Mouse (Mus musculus) myocyte (in vitro differentiated cells): ENCODE measurements at regions not wholly inside any gene's neighbourhood (a gene's known extent, or its start where the extent isn't known, plus 50 kb on each side); places are given as distances from the start of the nearest gene placed in this dataset.
"Not testable (repeated sequence)": the region's sequence is repeated elsewhere in the genome, so short reads cannot be mapped to it uniquely, and the experiment has no call there.

Experiments
- H3K27me3 ChIP-seq: one replicate; pipeline ENCODE4 v1.6.1; 2011; ENCODE audit not compliant: control insufficient read depth, insufficient read depth, insufficient read length
- H3K36me3 ChIP-seq: one replicate; pipeline ENCODE4 v1.6.1; 2011; ENCODE audit not compliant: control insufficient read depth, insufficient read depth
- H3K4me2 ChIP-seq: one replicate; pipeline ENCODE4 v1.6.1; 2011; ENCODE audit warnings: low read depth, control low read depth
- H3K4me3 ChIP-seq: one replicate; pipeline ENCODE4 v1.5.1; 2011; ENCODE audit warnings: mild to moderate bottlenecking, control low read depth, moderate library complexity
- H3K79me2 ChIP-seq: one replicate; pipeline ENCODE4 v1.6.1; 2011; ENCODE audit not compliant: control insufficient read depth, insufficient read depth
- H3ac ChIP-seq: one replicate; pipeline ENCODE4 v1.6.1; 2011; ENCODE audit not compliant: control insufficient read depth, insufficient read length
- CEBPB ChIP-seq: IDR thresholded peaks from 2 replicates; pipeline ENCODE4 v1.6.1; 2011; ENCODE audit warnings: mild to moderate bottlenecking, moderate library complexity; ENCODE audit not compliant: poor library complexity, insufficient read depth, severe bottlenecking
- E2F4 ChIP-seq: IDR thresholded peaks from one replicate; pipeline ENCODE4 v1.6.1; 2011; ENCODE audit warnings: mild to moderate bottlenecking, control low read depth, moderate library complexity; ENCODE audit not compliant: insufficient read depth
- MAX ChIP-seq: IDR thresholded peaks from one replicate; pipeline ENCODE4 v1.6.1; 2011; ENCODE audit warnings: low read depth, mild to moderate bottlenecking, control low read depth
- MYOD1 ChIP-seq, 3 experiments: IDR thresholded peaks; one replicate each; pipeline ENCODE4 v1.6.1; 2011; ENCODE audit warnings: control low read depth in 2 of 3, low read depth in 2 of 3, mild to moderate bottlenecking in 2 of 3, moderate library complexity in 1 of 3; ENCODE audit not compliant: insufficient read length in 2 of 3, control insufficient read depth in 1 of 3
- MYOG ChIP-seq, 3 experiments: IDR thresholded peaks; one replicate each; pipeline ENCODE4 v1.6.1; 2011; ENCODE audit warnings: control low read depth in 2 of 3, low read depth in 2 of 3, mild to moderate bottlenecking in 2 of 3; ENCODE audit not compliant: insufficient read length in 2 of 3, control insufficient read depth in 1 of 3, insufficient read depth in 1 of 3
- POLR2A ChIP-seq: IDR thresholded peaks from one replicate; pipeline ENCODE4 v1.6.1; 2011; ENCODE audit warnings: low read depth, mild to moderate bottlenecking, control low read depth, moderate library complexity; ENCODE audit not compliant: insufficient read length
- POLR2AphosphoS2 ChIP-seq: IDR thresholded peaks from one replicate; pipeline ENCODE4 v1.6.1; 2011; ENCODE audit warnings: low read depth, control low read depth; ENCODE audit not compliant: insufficient read length
- REST ChIP-seq: IDR thresholded peaks from one replicate; pipeline ENCODE4 v1.6.1; 2011; ENCODE audit warnings: mild to moderate bottlenecking, control low read depth, moderate library complexity; ENCODE audit not compliant: insufficient read depth, insufficient read length
- SRF ChIP-seq: IDR thresholded peaks from one replicate; pipeline ENCODE4 v1.6.1; 2011; ENCODE audit warnings: low read depth; ENCODE audit not compliant: control insufficient read depth, insufficient read length
- TCF12 ChIP-seq: IDR thresholded peaks from one replicate; pipeline ENCODE4 v1.6.1; 2011; ENCODE audit warnings: mild to moderate bottlenecking, control low read depth; ENCODE audit not compliant: poor library complexity, insufficient read depth, severe bottlenecking
- TCF3 ChIP-seq: IDR thresholded peaks from one replicate; pipeline ENCODE4 v1.6.1; 2011; ENCODE audit warnings: low read depth, control low read depth; ENCODE audit not compliant: insufficient read length
- USF1 ChIP-seq: IDR thresholded peaks from one replicate; pipeline ENCODE4 v1.6.1; 2011; ENCODE audit warnings: low read depth, mild to moderate bottlenecking, control low read depth, moderate library complexity

GRCm38 (mm10) chr15:43758256-43758655, 3624.1 kb downstream of the 9330182O14Rik start:
- TF ChIP-seq POLR2AphosphoS2 (no peak), POLR2A (no peak), REST (no peak), E2F4 (no peak)
- Histone ChIP-seq H3ac (no peak overlapping the region), H3K4me2 (no peak overlapping the region), H3K79me2 (no peaks in the 10 kb centered on the region), H3K36me3 (no peaks in the 10 kb centered on the region), H3K27me3 (no peaks in the 10 kb centered on the region), H3K4me3 (no peak overlapping the region)

- TF ChIP-seq MAX: no peak
- TF ChIP-seq CEBPB: no peak
- TF ChIP-seq POLR2AphosphoS2: no peak
- TF ChIP-seq MYOD1 (IDR thresholded peaks at IDR 0.05; ENCODE audit: control insufficient read depth in 1 of 3, insufficient read length in 2 of 3, low read depth in 2 of 3): no peak
- no peak for TF ChIP-seq USF1
- no peak for TF ChIP-seq TCF12
- no peak for TF ChIP-seq REST
- no peak for TF ChIP-seq TCF3
- no peak for TF ChIP-seq MYOG (IDR thresholded peaks at IDR 0.05; ENCODE audit: control insufficient read depth in 1 of 3, insufficient read depth in 1 of 3, insufficient read length in 2 of 3, low read depth in 2 of 3)
- TF ChIP-seq POLR2A: no peak
- TF ChIP-seq E2F4: no peak
- no peak for TF ChIP-seq SRF
These were observed 3630.4 kb downstream of the 9330182O14Rik start for GRCm38 (mm10) chr15:43764606-43765005.

GRCm38 (mm10) chr15:43772718-43773117, 3638.6 kb downstream of the 9330182O14Rik start:
- Histone ChIP-seq H3K4me3 (no peak overlapping the region), H3K4me2 (no peak overlapping the region), H3ac (no peak overlapping the region), H3K79me2 (no peaks in the 10 kb centered on the region), H3K36me3 (no peaks in the 10 kb centered on the region), H3K27me3 (no peaks in the 10 kb centered on the region)
- TF ChIP-seq CEBPB (no peak), MAX (no peak), POLR2AphosphoS2 (no peak), USF1 (no peak), TCF3 (no peak), POLR2A (no peak), SRF (no peak), MYOD1 (IDR thresholded peaks at IDR 0.05; ENCODE audit: control insufficient read depth in 1 of 3, insufficient read length in 2 of 3, low read depth in 2 of 3) (no peak), MYOG (IDR thresholded peaks at IDR 0.05; ENCODE audit: control insufficient read depth in 1 of 3, insufficient read depth in 1 of 3, insufficient read length in 2 of 3, low read depth in 2 of 3) (no peak), E2F4 (no peak), REST (no peak), TCF12 (no peak)

More at GRCm38 (mm10) chr15:43764606-43765005, 3630.4 kb downstream of the 9330182O14Rik start:
- no peaks in the 10 kb centered on the region for H3K36me3 ChIP-seq
- H3K4me3 ChIP-seq: no peak overlapping the region
- no peaks in the 10 kb centered on the region for H3K79me2 ChIP-seq
- H3K4me2 ChIP-seq: no peak overlapping the region
- no peak overlapping the region for H3ac ChIP-seq
- H3K27me3 ChIP-seq: no peaks in the 10 kb centered on the region

GRCm38 (mm10) chr15:43782126-43782632, 3648.0 kb downstream of the 9330182O14Rik start:
- H3K36me3 ChIP-seq, H3K4me2 ChIP-seq, H3ac ChIP-seq, H3K79me2 ChIP-seq, H3K4me3 ChIP-seq, H3K27me3 ChIP-seq: not testable (repeated sequence)

- Histone ChIP-seq H3K27me3 (no peaks in the 10 kb centered on the region), H3K4me2 (no peak overlapping the region), H3K36me3 (no peaks in the 10 kb centered on the region), H3ac (no peak overlapping the region), H3K4me3 (no peak overlapping the region), H3K79me2 (no peaks in the 10 kb centered on the region)
- TF ChIP-seq SRF (no peak), USF1 (no peak), TCF12 (no peak), REST (no peak), TCF3 (no peak), MYOD1 (IDR thresholded peaks at IDR 0.05; ENCODE audit: control insufficient read depth in 1 of 3, insufficient read length in 2 of 3, low read depth in 2 of 3) (no peak), POLR2A (no peak)
These were observed 3650.0 kb downstream of the 9330182O14Rik start for GRCm38 (mm10) chr15:43784171-43784570.
